Mouse (Mus musculus): ENCODE results near the gene Selenov. TPM values are rescaled to one million over a fixed set of nuclear protein-coding genes. Genes with fewer than 3 reads are reported as not detected.

Gene Selenov
- polyA plus RNA-seq, 1 experiment from 2014 or later, result 0.22 TPM

- DNase-seq (ENCODE audit: low spot score) (no peak), ATAC-seq (ENCODE audit: low FRiP score, low TSS enrichment) (no peak)
- TF ChIP-seq EP300 (optimal IDR thresholded peaks at IDR 0.05), result no peak
- TF ChIP-seq CTCF (IDR thresholded peaks at IDR 0.05; ENCODE audit: low read depth), result no peak
- Histone ChIP-seq H3K4me3 (ENCODE audit: low read depth, low read length) (peak overlapping the region; percentile 68), H3K4me2 (replicated peaks; ENCODE audit: low read depth) (peak overlapping the region; percentile 93), H3K4me1 (replicated peaks; ENCODE audit: control insufficient read depth, insufficient read depth) (0 out of 2 replicates have a peak, but pooled peaks cover 2% of the 10 kb centered on the region), H3K9ac (ENCODE audit: low read length) (peak overlapping the region; percentile 82), H3K27me3 (ENCODE audit: control insufficient read depth, insufficient read depth, low read length) (no peaks in the 10 kb centered on the region), H3K27ac (replicated peaks) (peak overlapping the region; percentile 84; the same call in 1 of the 2 replicates), H3K36me3 (ENCODE audit: control insufficient read depth, insufficient read depth, low read length) (no peaks in the 10 kb centered on the region), H3K9me3 (ENCODE audit: control insufficient read depth, low read length) (no peaks in the 10 kb centered on the region)
- 80% methylated on average over 7 of the region's 7 CpGs for WGBS
These were observed 12.7 kb downstream of the Selenov start for GRCm38 (mm10) chr7:28278279-28278652.

- TF ChIP-seq EP300 (optimal IDR thresholded peaks at IDR 0.05) (no peak), CTCF (IDR thresholded peaks at IDR 0.05; ENCODE audit: low read depth) (peak; percentile 92)
- Histone ChIP-seq H3K4me3 (ENCODE audit: low read depth, low read length) (peak within 1 kb of the TSS; percentile 68), H3K27ac (replicated peaks) (peak within 1 kb of the TSS; percentile 84), H3K9ac (ENCODE audit: low read length) (peak within 1 kb of the TSS; percentile 82), H3K4me1 (replicated peaks; ENCODE audit: control insufficient read depth, insufficient read depth) (0 out of 2 replicates have a peak, but pooled peaks cover 2% of the 10 kb centered on the region), H3K4me2 (replicated peaks; ENCODE audit: low read depth) (peak within 1 kb of the TSS; percentile 93), H3K9me3 (ENCODE audit: control insufficient read depth, low read length) (no peaks in the 10 kb centered on the region), H3K36me3 (ENCODE audit: control insufficient read depth, insufficient read depth, low read length) (no peaks in the 10 kb centered on the region), H3K27me3 (ENCODE audit: control insufficient read depth, insufficient read depth, low read length) (no peaks in the 10 kb centered on the region)
- DNase-seq (ENCODE audit: low spot score) (peak; percentile 94), ATAC-seq (ENCODE audit: low FRiP score, low TSS enrichment) (peak; percentile 79)
- WGBS, result 2% methylated on average over 68 of the region's 68 CpGs
These were observed 13.2 kb downstream of the Selenov start, which contains the start of gene Eid2b for GRCm38 (mm10) chr7:28277615-28278278. Gene Eid2b, plus strand, starts transcription at chr7:28277739.

- DNase-seq (ENCODE audit: low spot score), result no peak
- no peak overlapping the region for H3K4me3 ChIP-seq (ENCODE audit: low read depth, low read length)
- H3K27me3 ChIP-seq (ENCODE audit: control insufficient read depth, insufficient read depth, low read length), result no peaks in the 10 kb centered on the region
- 59% methylated on average over 8 of the region's 8 CpGs for WGBS
- H3K9me3 ChIP-seq (ENCODE audit: control insufficient read depth, low read length), result no peaks in the 10 kb centered on the region
- TF ChIP-seq EP300 (optimal IDR thresholded peaks at IDR 0.05) (no peak), CTCF (IDR thresholded peaks at IDR 0.05; ENCODE audit: low read depth) (no peak)
- H3K36me3 ChIP-seq (ENCODE audit: control insufficient read depth, insufficient read depth, low read length), result no peaks in the 10 kb centered on the region
- no peak overlapping the region for H3K9ac ChIP-seq (ENCODE audit: low read length)
- no peak overlapping the region for H3K4me2 ChIP-seq (replicated peaks; ENCODE audit: low read depth)
- no peak for ATAC-seq (ENCODE audit: low FRiP score, low TSS enrichment)
- 0 out of 2 replicates have a peak, but pooled peaks cover 2% of the 10 kb centered on the region for H3K4me1 ChIP-seq (replicated peaks; ENCODE audit: control insufficient read depth, insufficient read depth)
- no peak overlapping the region for H3K27ac ChIP-seq (replicated peaks)
These were observed 13.8 kb downstream of the Selenov start for GRCm38 (mm10) chr7:28277237-28277614.

GRCm38 (mm10) chr7:28271761-28272160 is 19.2 kb downstream of the Selenov start:
- DNase-seq (ENCODE audit: low spot score), result no peak
- Histone ChIP-seq H3K9me3 (ENCODE audit: control insufficient read depth, low read length) (no peaks in the 10 kb centered on the region), H3K9ac (ENCODE audit: low read length) (no peak overlapping the region), H3K27me3 (ENCODE audit: control insufficient read depth, insufficient read depth, low read length) (no peaks in the 10 kb centered on the region), H3K36me3 (ENCODE audit: control insufficient read depth, insufficient read depth, low read length) (no peaks in the 10 kb centered on the region), H3K4me1 (replicated peaks; ENCODE audit: control insufficient read depth, insufficient read depth) (no peaks in the 10 kb centered on the region), H3K4me2 (replicated peaks; ENCODE audit: low read depth) (no peak overlapping the region), H3K27ac (replicated peaks) (no peak overlapping the region), H3K4me3 (ENCODE audit: low read depth, low read length) (no peak overlapping the region)
- no peak for TF ChIP-seq EP300 (optimal IDR thresholded peaks at IDR 0.05)
- TF ChIP-seq CTCF (IDR thresholded peaks at IDR 0.05; ENCODE audit: low read depth), result peak; percentile 47
- WGBS, result 69% methylated on average over 3 of the region's 3 CpGs
- ATAC-seq (ENCODE audit: low FRiP score, low TSS enrichment), result no peak

- H3K9ac ChIP-seq (ENCODE audit: low read length), result no peak overlapping the region
- H3K4me2 ChIP-seq (replicated peaks; ENCODE audit: low read depth), result no peak overlapping the region
- H3K27me3 ChIP-seq (ENCODE audit: control insufficient read depth, insufficient read depth, low read length), result no peaks in the 10 kb centered on the region
- no peak overlapping the region for H3K27ac ChIP-seq (replicated peaks)
- no peaks in the 10 kb centered on the region for H3K9me3 ChIP-seq (ENCODE audit: control insufficient read depth, low read length)
- no peaks in the 10 kb centered on the region for H3K36me3 ChIP-seq (ENCODE audit: control insufficient read depth, insufficient read depth, low read length)
- no peak overlapping the region for H3K4me3 ChIP-seq (ENCODE audit: low read depth, low read length)
- WGBS, result 91% methylated on average over 12 of the region's 12 CpGs
- no peak for DNase-seq (ENCODE audit: low spot score)
- ATAC-seq (ENCODE audit: low FRiP score, low TSS enrichment), result no peak
- TF ChIP-seq CTCF (IDR thresholded peaks at IDR 0.05; ENCODE audit: low read depth), result peak; percentile 54
- TF ChIP-seq EP300 (optimal IDR thresholded peaks at IDR 0.05), result no peak
- H3K4me1 ChIP-seq (replicated peaks; ENCODE audit: control insufficient read depth, insufficient read depth), result no peaks in the 10 kb centered on the region
These were observed 21.6 kb downstream of the Selenov start for GRCm38 (mm10) chr7:28269355-28269754.

- Histone ChIP-seq H3K27me3 (ENCODE audit: control insufficient read depth, insufficient read depth, low read length) (no peaks in the 10 kb centered on the region), H3K4me3 (ENCODE audit: low read depth, low read length) (peak overlapping the region; percentile 72), H3K27ac (replicated peaks) (peak overlapping the region; percentile 86; the same call in 1 of the 2 replicates), H3K36me3 (ENCODE audit: control insufficient read depth, insufficient read depth, low read length) (no peaks in the 10 kb centered on the region), H3K9ac (ENCODE audit: low read length) (peak overlapping the region; percentile 90), H3K9me3 (ENCODE audit: control insufficient read depth, low read length) (no peaks in the 10 kb centered on the region), H3K4me2 (replicated peaks; ENCODE audit: low read depth) (peak overlapping the region; percentile 71), H3K4me1 (replicated peaks; ENCODE audit: control insufficient read depth, insufficient read depth) (no peaks in the 10 kb centered on the region)
- DNase-seq (ENCODE audit: low spot score), result no peak
- no peak for TF ChIP-seq CTCF (IDR thresholded peaks at IDR 0.05; ENCODE audit: low read depth)
- TF ChIP-seq EP300 (optimal IDR thresholded peaks at IDR 0.05), result no peak
- no peak for ATAC-seq (ENCODE audit: low FRiP score, low TSS enrichment)
- 29% methylated on average over 16 of the region's 16 CpGs for WGBS
These were observed 22.4 kb downstream of the Selenov start for GRCm38 (mm10) chr7:28268576-28268975.

Measured in stomach, postnatal 0 days (tissue).